Mouse (Mus musculus): ENCODE measurements at regions not wholly inside any gene's neighbourhood (a gene's known extent, or its start where the extent isn't known, plus 50 kb on each side); places are given as distances from the start of the nearest gene placed in this dataset.

DNA sequence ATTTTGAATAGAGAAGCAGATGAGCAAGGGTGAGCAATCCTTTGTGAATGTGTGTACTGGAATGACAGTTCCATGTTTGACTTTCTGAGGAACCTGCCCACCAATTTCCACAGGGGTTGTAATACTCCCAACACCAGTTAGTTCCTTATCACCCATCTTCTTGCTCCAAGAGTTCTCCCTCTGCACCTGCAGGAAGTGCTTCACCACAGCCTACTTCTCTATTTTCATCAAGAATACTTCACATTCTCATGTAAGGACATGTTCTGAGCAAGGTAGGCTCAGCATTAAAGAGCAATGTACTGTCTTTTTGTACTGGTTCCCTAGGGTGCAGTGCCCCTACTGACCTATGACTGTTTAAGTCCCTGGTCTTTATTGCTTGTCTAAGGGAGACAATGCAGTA lies 362.9 kb upstream of the Negr1 start:
- no peak for TF ChIP-seq CTCF (IDR thresholded peaks at IDR 0.05; ENCODE audit: low read depth, low read length)
- TF ChIP-seq GATA1 (IDR thresholded peaks at IDR 0.05; ENCODE audit: borderline replicate concordance, low read length), result no peak
- no peak for TF ChIP-seq GATA2 (IDR thresholded peaks at IDR 0.05; ENCODE audit: borderline replicate concordance, low read depth, low read length)
- TF ChIP-seq TAL1 (conservative IDR thresholded peaks at IDR 0.05; ENCODE audit: low read depth, low read length), result no peak
- no peak for TF ChIP-seq POLR2AphosphoS5 (IDR thresholded peaks at IDR 0.05; ENCODE audit: insufficient replicate concordance, low read depth, low read length)
